8 mouse cellular contexts compared by ENCODE assay signal in genomic region chr10:82811855-82812431, GRCm38 (mm10). TPM values are rescaled to one million over a fixed set of nuclear protein-coding genes. Genes with fewer than 3 reads are reported as not detected.
DNase-seq lines count a peak whose midpoint lies in the region; ATAC-seq lines count a peak whose summit lies in the region.

No protein-coding gene starts in this region.

- DNase-seq in adrenal gland, adult 8-10 months, result peak; percentile 37
- DNase-seq in embryo, embryonic 10.5 days (ENCODE audit: low spot score), result peak; percentile 80
- peak; percentile 54 to 61 for DNase-seq in gastrocnemius, postnatal 36 days
- peak; percentile 90 for DNase-seq in intestine, embryonic 14.5 days (ENCODE audit: low spot score)
- DNase-seq in limb, embryonic 11.5 days (ENCODE audit: low spot score), result peak; percentile 88
- DNase-seq in right cerebral cortex, postnatal 4 days, result peak; percentile 88
- peak; percentile 70 to 85 for DNase-seq in urinary bladder, postnatal 4 days (ENCODE audit: low spot score in 2 of 2)

- H3K9ac ChIP-seq in intestine, embryonic 14.5 days (ENCODE audit: low read length), result peak overlapping the region; percentile 44
- peak overlapping the region; percentile 62 for H3K9ac ChIP-seq in limb, embryonic 11.5 days (ENCODE audit: low read length)
- peak overlapping the region; percentile 62 for H3K9ac ChIP-seq in midbrain, embryonic 12.5 days (replicated peaks)

- H3K36me3 ChIP-seq in intestine, embryonic 14.5 days (ENCODE audit: control insufficient read depth, insufficient read depth, low read length), result no peaks in the 10 kb centered on the region
- no peaks in the 10 kb centered on the region for H3K36me3 ChIP-seq in limb, embryonic 11.5 days (ENCODE audit: control insufficient read depth, insufficient read depth, low read length)
- no peaks in the 10 kb centered on the region for H3K36me3 ChIP-seq in midbrain, embryonic 12.5 days

- 8% methylated on average over 40 of the region's 52 CpGs for WGBS in intestine, embryonic 14.5 days
- 6% methylated on average over 50 of the region's 52 CpGs for WGBS in limb, embryonic 11.5 days
- WGBS in midbrain, embryonic 12.5 days, result 6% methylated on average over 45 of the region's 52 CpGs

- H3K27me3 ChIP-seq in intestine, embryonic 14.5 days (replicated peaks; ENCODE audit: control insufficient read depth, insufficient read depth, low read length), result no peaks in the 10 kb centered on the region
- no peaks in the 10 kb centered on the region for H3K27me3 ChIP-seq in limb, embryonic 11.5 days (ENCODE audit: control insufficient read depth, insufficient read depth, low read length)
- no peaks in the 10 kb centered on the region; the same call in 1 of the 2 replicates for H3K27me3 ChIP-seq in midbrain, embryonic 12.5 days

- H3K4me1 ChIP-seq in intestine, embryonic 14.5 days (replicated peaks; ENCODE audit: control insufficient read depth, insufficient read depth, low read length), result peaks cover 11% of the 10 kb centered on the region
- H3K4me1 ChIP-seq in limb, embryonic 11.5 days (ENCODE audit: control insufficient read depth, insufficient read depth, low read length), result no peaks in the 10 kb centered on the region
- H3K4me1 ChIP-seq in midbrain, embryonic 12.5 days, result peaks cover 12% of the 10 kb centered on the region

- H3K27ac ChIP-seq in intestine, embryonic 14.5 days (ENCODE audit: low read depth), result no peak overlapping the region
- H3K27ac ChIP-seq in limb, embryonic 11.5 days (replicated peaks; ENCODE audit: low read depth, low read length), result no peak overlapping the region
- H3K27ac ChIP-seq in midbrain, embryonic 12.5 days (replicated peaks), result no peak overlapping the region

- intact Hi-C loops in gastrocnemius, postnatal 36 days (cut with DNase I), result loop anchor here (5.0 kb wide), 1 partner anchor 45 kb away; no protein-coding TSS in a partner anchor

- peak; percentile 65 for ATAC-seq in intestine, embryonic 14.5 days (replicated peaks; ENCODE audit: low FRiP score, low TSS enrichment, low read depth)
- peak; percentile 81 for ATAC-seq in limb, embryonic 11.5 days (ENCODE audit: insufficient number of reproducible peaks, low FRiP score, low TSS enrichment, low read depth)
- ATAC-seq in midbrain, embryonic 12.5 days (ENCODE audit: low FRiP score, low read depth), result peak; percentile 79

- H3K4me2 ChIP-seq in intestine, embryonic 14.5 days (ENCODE audit: low read length), result peak overlapping the region; percentile 73
- peak overlapping the region; percentile 53 for H3K4me2 ChIP-seq in limb, embryonic 11.5 days (ENCODE audit: low read depth, severe bottlenecking)
- H3K4me2 ChIP-seq in midbrain, embryonic 12.5 days (replicated peaks), result peak overlapping the region; percentile 74

- no peaks in the 10 kb centered on the region for H3K9me3 ChIP-seq in intestine, embryonic 14.5 days (ENCODE audit: control insufficient read depth, low read length)
- H3K9me3 ChIP-seq in limb, embryonic 11.5 days (ENCODE audit: control insufficient read depth, low read length), result no peaks in the 10 kb centered on the region
- H3K9me3 ChIP-seq in midbrain, embryonic 12.5 days, result no peaks in the 10 kb centered on the region

- peak overlapping the region; percentile 50 for H3K4me3 ChIP-seq in intestine, embryonic 14.5 days (ENCODE audit: low read depth, low read length)
- H3K4me3 ChIP-seq in limb, embryonic 11.5 days (ENCODE audit: low read depth, low read length), result peak overlapping the region; percentile 51
- H3K4me3 ChIP-seq in midbrain, embryonic 12.5 days, result peak overlapping the region; percentile 65

RNA-seq across cellular contexts. Expression of gene Txnrd1, which starts 21.8 kb away (rescaled TPM):
- 100 to 1,000 TPM in 2 of 4 experiments, 10 to 100 TPM in 2; 75.8 to 107 (median 91.5) TPM for total RNA-seq in adrenal gland, adult 8-10 months (2022)
- total RNA-seq in gastrocnemius, postnatal 36 days (2021), result 10 to 100 TPM; 44.4 to 46.8 TPM
- 124 and 128 TPM in 2 replicates for polyA plus RNA-seq in intestine, embryonic 14.5 days (2014; fragmentation: Nextera tagmentation; extraction: Ambion mirVana)
- polyA plus RNA-seq in limb, embryonic 11.5 days (2014; fragmentation: Nextera tagmentation; extraction: Ambion mirVana), result 170 and 176 TPM in 2 replicates
- 174 and 176 TPM in 2 replicates for polyA plus RNA-seq in midbrain, embryonic 12.5 days (2016; fragmentation: Nextera tagmentation; extraction: Ambion mirVana)

RNA-seq across cellular contexts. Expression of gene Nfyb, which starts 48.0 kb away (rescaled TPM):
- 10 to 100 TPM; 16.5 to 28.9 (median 24.6) TPM for total RNA-seq in adrenal gland, adult 8-10 months (2022)
- total RNA-seq in gastrocnemius, postnatal 36 days (2021), result 10 to 100 TPM; 31.7 to 38.2 TPM
- 42.8 and 42.9 TPM in 2 replicates for polyA plus RNA-seq in intestine, embryonic 14.5 days (2014; fragmentation: Nextera tagmentation; extraction: Ambion mirVana)
- polyA plus RNA-seq in limb, embryonic 11.5 days (2014; fragmentation: Nextera tagmentation; extraction: Ambion mirVana), result 74.4 and 84.4 TPM in 2 replicates
- 58.3 and 69.0 TPM in 2 replicates for polyA plus RNA-seq in midbrain, embryonic 12.5 days (2016; fragmentation: Nextera tagmentation; extraction: Ambion mirVana)

RNA-seq across cellular contexts. Expression of gene Eid3, which starts 54.5 kb away (rescaled TPM):
- 1 to 10 TPM; 1.5 to 3.5 (median 3.0) TPM for total RNA-seq in adrenal gland, adult 8-10 months (2022)
- total RNA-seq in gastrocnemius, postnatal 36 days (2021), result 1 to 10 TPM in 1 of 2 experiments, under 1 TPM in 1; 0.84 to 1.3 TPM
- polyA plus RNA-seq in intestine, embryonic 14.5 days (2014; fragmentation: Nextera tagmentation; extraction: Ambion mirVana), result 0.31 and 0.63 TPM in 2 replicates
- 0.52 and 0.62 TPM in 2 replicates for polyA plus RNA-seq in limb, embryonic 11.5 days (2014; fragmentation: Nextera tagmentation; extraction: Ambion mirVana)
- polyA plus RNA-seq in midbrain, embryonic 12.5 days (2016; fragmentation: Nextera tagmentation; extraction: Ambion mirVana), result 0.69 and 0.80 TPM in 2 replicates

Comparison
In these comparisons a context has a peak if more than half of its experiments do, and no peak if none do; other contexts are left out.
1. DNase-seq: peak in every context shown above with its lines; median percentile 90 in intestine, embryonic 14.5 days; 88 in limb, embryonic 11.5 days; 88 in right cerebral cortex, postnatal 4 days; 80 in embryo, embryonic 10.5 days; 78 in urinary bladder, postnatal 4 days; 58 in gastrocnemius, postnatal 36 days; 37 in adrenal gland, adult 8-10 months.